8 mouse cellular contexts compared by ENCODE assay signal in genomic region chr9:68941037-68941436, GRCm38 (mm10).
DNase-seq lines count a peak whose midpoint lies in the region; ATAC-seq and TF ChIP-seq lines count a peak whose summit lies in the region.

No protein-coding gene starts in this region.

- TF ChIP-seq CTCF in midbrain, postnatal 0 days (IDR thresholded peaks at IDR 0.05) = no peak
- no peak for TF ChIP-seq CTCF in thymus, adult 2 months (IDR thresholded peaks at IDR 0.05; ENCODE audit: borderline replicate concordance, control insufficient read depth, extremely low read depth, insufficient read depth, low read length, poor library complexity)

- H3K4me2 ChIP-seq in midbrain, postnatal 0 days (ENCODE audit: low read depth, low read length, poor library complexity, severe bottlenecking) = no peak overlapping the region

- 0 out of 2 replicates have a peak, but pooled peaks have one; percentile 63 for ATAC-seq in midbrain, postnatal 0 days (ENCODE audit: low FRiP score)

- intact Hi-C loops in heart, postnatal 36 days (cut with DNase I) = loop anchor here (5.0 kb wide), 1 partner anchor 119 kb away; no protein-coding TSS in a partner anchor

- no peaks in the 10 kb centered on the region for H3K27me3 ChIP-seq in midbrain, postnatal 0 days (ENCODE audit: insufficient read depth, low read length)
- peaks cover 4% of the 10 kb centered on the region; the same call in 1 of the 2 replicates for H3K27me3 ChIP-seq in midbrain, embryonic 10.5 days (ENCODE audit: low read depth, poor library complexity, severe bottlenecking)
- no peaks in the 10 kb centered on the region for H3K27me3 ChIP-seq in thymus, adult 2 months (ENCODE audit: control insufficient read depth, insufficient read depth, low read length)

- TF ChIP-seq POLR2A in thymus, adult 2 months (IDR thresholded peaks at IDR 0.05; ENCODE audit: control insufficient read depth, extremely low read depth, insufficient read depth, low read length, poor library complexity) = no peak

- no peak overlapping the region for H3K9ac ChIP-seq in midbrain, postnatal 0 days (replicated peaks; ENCODE audit: low read length, poor library complexity, severe bottlenecking)

- no peaks in the 10 kb centered on the region for H3K4me1 ChIP-seq in midbrain, postnatal 0 days (ENCODE audit: insufficient read depth, low read length)
- H3K4me1 ChIP-seq in midbrain, embryonic 10.5 days = no peaks in the 10 kb centered on the region
- no peaks in the 10 kb centered on the region for H3K4me1 ChIP-seq in thymus, adult 2 months (replicated peaks; ENCODE audit: control insufficient read depth, insufficient read depth, low read length)

- 44% methylated on average over 7 of the region's 7 CpGs for WGBS in midbrain, postnatal 0 days
- WGBS in midbrain, embryonic 10.5 days = 87% methylated on average over 7 of the region's 7 CpGs
- 89% methylated on average over 7 of the region's 7 CpGs for WGBS in thymus, adult 2 months

- DNase-seq in cerebellum, adult 11-12 months = peak; percentile 51
- no peak for DNase-seq in cerebellum, postnatal 4 days (ENCODE audit: low spot score in 2 of 2)
- peak; percentile 73 for DNase-seq in midbrain, postnatal 0 days (ENCODE audit: low spot score)
- no peak for DNase-seq in midbrain, embryonic 10.5 days (ENCODE audit: low spot score)
- DNase-seq in heart, postnatal 36 days = peak; percentile 56 to 73
- DNase-seq in left cerebral cortex, adult 9 months (ENCODE audit: low spot score in 2 of 2) = peak; percentile 49
- DNase-seq in T-cell, adult 2 months (ENCODE audit: low spot score) = no peak
- no peak for DNase-seq in thymus, adult 2 months

- no peaks in the 10 kb centered on the region for H3K36me3 ChIP-seq in midbrain, postnatal 0 days (ENCODE audit: insufficient read depth, low read length)
- no peaks in the 10 kb centered on the region for H3K36me3 ChIP-seq in midbrain, embryonic 10.5 days
- H3K36me3 ChIP-seq in thymus, adult 2 months (ENCODE audit: control insufficient read depth, insufficient read depth, low read length) = no peaks in the 10 kb centered on the region

- H3K9me3 ChIP-seq in midbrain, postnatal 0 days (ENCODE audit: low read length) = no peaks in the 10 kb centered on the region
- 0 out of 2 replicates have a peak, but pooled peaks cover 1% of the 10 kb centered on the region for H3K9me3 ChIP-seq in midbrain, embryonic 10.5 days (replicated peaks)

- no peak overlapping the region for H3K27ac ChIP-seq in midbrain, postnatal 0 days (ENCODE audit: low read depth, low read length)
- H3K27ac ChIP-seq in midbrain, embryonic 10.5 days (replicated peaks) = no peak overlapping the region
- no peak overlapping the region for H3K27ac ChIP-seq in thymus, adult 2 months (ENCODE audit: control insufficient read depth, insufficient read depth, low read length)

- no peak overlapping the region for H3K4me3 ChIP-seq in midbrain, postnatal 0 days (ENCODE audit: low read depth, low read length)
- no peak overlapping the region for H3K4me3 ChIP-seq in midbrain, embryonic 10.5 days
- H3K4me3 ChIP-seq in thymus, adult 2 months (ENCODE audit: control insufficient read depth, insufficient read depth, low read length) = no peak overlapping the region

Comparison
In these comparisons a context has a peak if more than half of its experiments do, and no peak if none do; other contexts are left out.
1. DNase-seq: peak in cerebellum, adult 11-12 months (single experiment), midbrain, postnatal 0 days (single experiment), heart, postnatal 36 days (2 of 2) and left cerebral cortex, adult 9 months (2 of 2); none in cerebellum, postnatal 4 days (0 of 2), midbrain, embryonic 10.5 days (single experiment), T-cell, adult 2 months (single experiment) and thymus, adult 2 months (single experiment).